ENCODE assay signal across 11 mouse cellular contexts in genomic region chr2:102406324-102407304, GRCm38 (mm10). TPM values are rescaled to one million over a fixed set of nuclear protein-coding genes. Genes with fewer than 3 reads are reported as not detected.
DNase-seq lines count a peak whose midpoint lies in the region; ATAC-seq and TF ChIP-seq lines count a peak whose summit lies in the region.
"Had no signal": no experiment of that assay in that cellular context is flagged by ENCODE, and none has a peak within 500 bp of the region (broad histone marks: within the 10 kb centered on the region; RNA-seq: fewer than 3 reads in every experiment).

No protein-coding gene starts in this region.

- H3K4me3 ChIP-seq in hindbrain, embryonic 15.5 days, result no peak overlapping the region
- H3K4me3 ChIP-seq in hindbrain, embryonic 10.5 days, result no peak overlapping the region
- H3K4me3 ChIP-seq in MEL (ENCODE audit: control insufficient read depth in 1 of 2, insufficient read depth in 1 of 2, low read depth in 2 of 2, low read length in 2 of 2), result peak overlapping the region; percentile 23 to 34; a peak in 2 of 4 replicates
- H3K4me3 ChIP-seq in kidney, postnatal 0 days (replicated peaks; ENCODE audit: low read depth, low read length), result no peak overlapping the region

- H3K27ac ChIP-seq in hindbrain, embryonic 15.5 days (replicated peaks), result no peak overlapping the region
- no peak overlapping the region for H3K27ac ChIP-seq in hindbrain, embryonic 10.5 days
- H3K27ac ChIP-seq in MEL (ENCODE audit: control insufficient read depth, low read depth, low read length), result no peak overlapping the region
- H3K27ac ChIP-seq in kidney, postnatal 0 days, result no peak overlapping the region
- H3K27ac ChIP-seq: macrophage had no signal

- no peaks in the 10 kb centered on the region for H3K27me3 ChIP-seq in hindbrain, embryonic 15.5 days
- no peaks in the 10 kb centered on the region for H3K27me3 ChIP-seq in hindbrain, embryonic 10.5 days (ENCODE audit: insufficient read depth, poor library complexity, severe bottlenecking)
- no peaks in the 10 kb centered on the region for H3K27me3 ChIP-seq in MEL (ENCODE audit: control insufficient read depth in 1 of 2, insufficient read depth in 2 of 2, low read length in 2 of 2)
- H3K27me3 ChIP-seq in kidney, postnatal 0 days (ENCODE audit: insufficient read depth, low read length), result no peaks in the 10 kb centered on the region; the same call in 1 of the 2 replicates

- H3K4me2 ChIP-seq in hindbrain, embryonic 15.5 days, result peak overlapping the region; percentile 35; the same call in 1 of the 2 replicates
- peak overlapping the region; percentile 41 for H3K4me2 ChIP-seq in kidney, postnatal 0 days (ENCODE audit: low read length)

- no peaks in the 10 kb centered on the region for H3K36me3 ChIP-seq in hindbrain, embryonic 15.5 days
- no peaks in the 10 kb centered on the region for H3K36me3 ChIP-seq in hindbrain, embryonic 10.5 days
- H3K36me3 ChIP-seq in MEL (ENCODE audit: control insufficient read depth in 1 of 2, insufficient read depth in 2 of 2, low read length in 2 of 2), result peaks cover 0 to 42% of the 10 kb centered on the region in 2 experiments; a peak in 2 of 4 replicates
- H3K36me3 ChIP-seq in kidney, postnatal 0 days (ENCODE audit: insufficient read depth, low read length), result no peaks in the 10 kb centered on the region
- H3K36me3 ChIP-seq: G1E had no signal

- no peak for TF ChIP-seq RAD21 in MEL (IDR thresholded peaks at IDR 0.05; ENCODE audit: low read depth, low read length)

- H3K9ac ChIP-seq in hindbrain, embryonic 15.5 days, result no peak overlapping the region
- no peak overlapping the region; the same call in 1 of the 2 replicates for H3K9ac ChIP-seq in MEL (ENCODE audit: control insufficient read depth, low read depth, low read length, poor library complexity, severe bottlenecking)
- H3K9ac ChIP-seq in kidney, postnatal 0 days (ENCODE audit: low read depth, low read length), result no peak overlapping the region

- peak; percentile 69; the same call in 1 of the 2 replicates for ATAC-seq in hindbrain, embryonic 15.5 days (ENCODE audit: low FRiP score, low read depth)
- no peak for ATAC-seq in kidney, postnatal 0 days (replicated peaks; ENCODE audit: low FRiP score, low read depth)

- no peak for DNase-seq in hindbrain, embryonic 10.5 days (ENCODE audit: low spot score)
- DNase-seq in MEL (ENCODE audit: low read depth, low spot score), result peak; percentile 44
- DNase-seq in brain, adult 2 months (ENCODE audit: low read depth, low spot score), result peak; percentile 30
- no peak for DNase-seq in kidney, postnatal 0 days (ENCODE audit: low spot score)
- no peak for DNase-seq in spleen, postnatal 10 days (ENCODE audit: low spot score in 2 of 2)
- no peak for DNase-seq in frontal cortex, postnatal 10 days (ENCODE audit: low spot score in 2 of 2)
- DNase-seq: adrenal gland, postnatal 25 days; gastrocnemius, postnatal 25 days had no signal

- no peak for TF ChIP-seq POLR2A in MEL (IDR thresholded peaks at IDR 0.05; ENCODE audit: control insufficient read depth in 1 of 2, insufficient read depth in 1 of 2, low read depth in 1 of 2, low read length in 2 of 2, poor library complexity in 1 of 2)

- 79% methylated on average over 4 of the region's 4 CpGs for WGBS in hindbrain, embryonic 15.5 days
- WGBS in hindbrain, embryonic 10.5 days, result 80% methylated on average over 4 of the region's 4 CpGs
- 52% methylated on average over 4 of the region's 4 CpGs for WGBS in kidney, postnatal 0 days

- H3K4me1 ChIP-seq in hindbrain, embryonic 15.5 days (replicated peaks), result peaks cover 23% of the 10 kb centered on the region
- peaks cover 10% of the 10 kb centered on the region for H3K4me1 ChIP-seq in hindbrain, embryonic 10.5 days (replicated peaks)
- peaks cover 18 to 34% of the 10 kb centered on the region in 2 experiments for H3K4me1 ChIP-seq in MEL (ENCODE audit: control insufficient read depth in 1 of 2, insufficient read depth in 2 of 2, low read length in 2 of 2)
- H3K4me1 ChIP-seq in kidney, postnatal 0 days (replicated peaks; ENCODE audit: insufficient read depth, low read length), result peaks cover 3% of the 10 kb centered on the region; the same call in 1 of the 2 replicates

- no peaks in the 10 kb centered on the region for H3K9me3 ChIP-seq in hindbrain, embryonic 15.5 days
- no peaks in the 10 kb centered on the region for H3K9me3 ChIP-seq in hindbrain, embryonic 10.5 days
- no peaks in the 10 kb centered on the region for H3K9me3 ChIP-seq in MEL (replicated peaks; ENCODE audit: insufficient read depth, low read length)
- H3K9me3 ChIP-seq in kidney, postnatal 0 days (replicated peaks; ENCODE audit: low read length), result no peaks in the 10 kb centered on the region
- H3K9me3 ChIP-seq: G1E had no signal

- no peak for TF ChIP-seq CTCF in MEL (IDR thresholded peaks at IDR 0.05 in 2 of 3, conservative IDR thresholded peaks at IDR 0.05 in 1 of 3; ENCODE audit: control insufficient read depth in 1 of 3, insufficient read depth in 1 of 3, low read depth in 2 of 3, low read length in 3 of 3, poor library complexity in 1 of 3, severe bottlenecking in 1 of 3)
- no peak for TF ChIP-seq CTCF in kidney, postnatal 0 days (IDR thresholded peaks at IDR 0.05; ENCODE audit: low read depth)

- TF ChIP-seq EP300 in MEL (IDR thresholded peaks at IDR 0.05; ENCODE audit: low read depth in 1 of 2, low read length in 2 of 2), result peak; percentile 62 to 70; a peak in 3 of 4 replicates

- H3K79me2 ChIP-seq in MEL (ENCODE audit: control insufficient read depth, insufficient read depth, low read length, poor library complexity), result no peaks in the 10 kb centered on the region

TF ChIP-seq in MEL, 35 proteins besides CTCF, POLR2A, EP300 and RAD21:
- TF ChIP-seq ETS1 (IDR thresholded peaks at IDR 0.05; ENCODE audit: low read depth, low read length) (peak; percentile 45; the same call in 1 of the 2 replicates), MYB (IDR thresholded peaks at IDR 0.05; ENCODE audit: low read depth, low read length) (no peak), MAX (IDR thresholded peaks at IDR 0.05; ENCODE audit: low read length) (no peak), SIN3A (IDR thresholded peaks at IDR 0.05; ENCODE audit: low read length) (peak; percentile 56; the same call in 1 of the 2 replicates), MYC (IDR thresholded peaks at IDR 0.05; ENCODE audit: low read depth, low read length) (peak; percentile 52; the same call in 1 of the 2 replicates), RCOR1 (IDR thresholded peaks at IDR 0.05; ENCODE audit: low read depth, low read length) (peak; percentile 9; the same call in 1 of the 2 replicates), GATA1 (IDR thresholded peaks at IDR 0.05; ENCODE audit: low read depth, low read length) (peak; percentile 46), TCF12 (IDR thresholded peaks at IDR 0.05; ENCODE audit: low read depth, low read length) (peak; percentile 59; the same call in 1 of the 2 replicates)

RNA-seq across cellular contexts. Expression of gene Trim44, which starts 1.0 kb away (rescaled TPM):
- 63.5 and 63.7 TPM in 2 replicates for polyA plus RNA-seq in hindbrain, embryonic 15.5 days (2015; fragmentation: Nextera tagmentation; extraction: Ambion mirVana)
- 23.7 and 25.3 TPM in 2 replicates for polyA plus RNA-seq in hindbrain, embryonic 10.5 days (2016; fragmentation: Nextera tagmentation; extraction: Ambion mirVana)
- total RNA-seq in MEL (2012; rRNA removed), result 19.2 and 21.7 TPM in 2 replicates
- 10 to 100 TPM; 49.1 to 55.3 TPM for polyA plus RNA-seq in MEL (2012; ENCODE audit: insufficient read depth in 1 of 2, insufficient read length in 2 of 2, low read depth in 1 of 2, low replicate concordance in 2 of 2, missing spikeins in 1 of 2)
- polyA plus RNA-seq in kidney, postnatal 0 days (2015; fragmentation: Nextera tagmentation; extraction: Ambion mirVana), result 20.1 and 24.5 TPM in 2 replicates

RNA-seq across cellular contexts. Expression of gene Fjx1, which starts 45.7 kb away (rescaled TPM):
- 33.4 and 40.1 TPM in 2 replicates for polyA plus RNA-seq in hindbrain, embryonic 15.5 days (2015; fragmentation: Nextera tagmentation; extraction: Ambion mirVana)
- polyA plus RNA-seq in hindbrain, embryonic 10.5 days (2016; fragmentation: Nextera tagmentation; extraction: Ambion mirVana), result 17.4 and 25.0 TPM in 2 replicates
- total RNA-seq in MEL (2012; rRNA removed), result not detected in 2 replicates
- polyA plus RNA-seq in MEL (2012; ENCODE audit: insufficient read depth in 1 of 2, insufficient read length in 2 of 2, low read depth in 1 of 2, low replicate concordance in 2 of 2, missing spikeins in 1 of 2), result not detected
- polyA plus RNA-seq in kidney, postnatal 0 days (2015; fragmentation: Nextera tagmentation; extraction: Ambion mirVana), result 10.0 and 12.1 TPM in 2 replicates
- polyA plus RNA-seq: G1E, macrophage had no signal

Comparison
In these comparisons a context has a peak if more than half of its experiments do, and no peak if none do; other contexts are left out.
1. H3K4me3 ChIP-seq: peak in MEL (2 of 2); none in hindbrain, embryonic 15.5 days (single experiment), hindbrain, embryonic 10.5 days (single experiment) and kidney, postnatal 0 days (single experiment).
2. DNase-seq: peak in MEL (single experiment) and brain, adult 2 months (single experiment); none in hindbrain, embryonic 10.5 days (single experiment), kidney, postnatal 0 days (single experiment), spleen, postnatal 10 days (0 of 2) and frontal cortex, postnatal 10 days (0 of 2).
3. RNA of gene Fjx1, which starts 45.7 kb away (polyA plus RNA-seq): 33.4 to 40.1 TPM in hindbrain, embryonic 15.5 days, 17.4 to 25.0 TPM in hindbrain, embryonic 10.5 days and 10.0 to 12.1 TPM in kidney, postnatal 0 days; not detected in MEL; every median in the first group is over 10 times any median in the second.